Mouse (Mus musculus) hematopoietic stem cell, adult 5-6 weeks (primary cell): ENCODE data around the gene Tns1. TPM values are rescaled to one million over a fixed set of nuclear protein-coding genes. Genes with fewer than 3 reads are reported as not detected.
A peak's percentile ranks its signal among the peaks of the same experiment; 100 is the strongest.

Experiments used
- ATAC-seq, 2 experiments: fragments of 125-278 bp in 1 of 2; replicated peaks in 1 of 2; 2 replicates each; pipeline ENCODE4 v1.8.0; 2016 to 2017; ENCODE audit warnings: inconsistent platforms in 2 of 2, mild to moderate bottlenecking in 2 of 2, moderate number of reproducible peaks in 2 of 2, low read depth in 1 of 2, moderate TSS enrichment in 1 of 2; ENCODE audit not compliant: low FRiP score in 2 of 2, poor library complexity in 2 of 2, severe bottlenecking in 2 of 2, insufficient read depth in 1 of 2, low TSS enrichment in 1 of 2
- total RNA-seq: library from RNA; stranded (forward); fragments of 172-1452, 232-1000 nt; gene quantifications from 2 replicates; pipeline ENCODE4 v1.2.3, GENCODE M21; 2017

Gene Tns1
- total RNA-seq, 1 experiment from 2014 or later, result 16.1 TPM

GRCm38 (mm10) chr1:73968712-73969511 is 155.3 kb downstream of the Tns1 start:
- no peak for ATAC-seq

- ATAC-seq, result peak; percentile 29 to 44; a peak in 3 of 4 replicates
Measured at GRCm38 (mm10) chr1:73966411-73967238, 157.6 kb downstream of the Tns1 start.

GRCm38 (mm10) chr1:73964151-73964743 is 160.0 kb downstream of the Tns1 start:
- ATAC-seq, result no peak

- no peak for ATAC-seq
Measured at GRCm38 (mm10) chr1:73963626-73964025, 160.6 kb downstream of the Tns1 start.

GRCm38 (mm10) chr1:73962668-73963371 is 161.4 kb downstream of the Tns1 start:
- ATAC-seq, result peak; percentile 28 to 49

- no peak for ATAC-seq
Measured at GRCm38 (mm10) chr1:73962049-73962448, 162.2 kb downstream of the Tns1 start.

GRCm38 (mm10) chr1:73959758-73960157 is 164.5 kb downstream of the Tns1 start:
- ATAC-seq, result no peak

GRCm38 (mm10) chr1:73959344-73959743 is 164.9 kb downstream of the Tns1 start:
- ATAC-seq, result no peak

- ATAC-seq, result no peak
Measured at GRCm38 (mm10) chr1:73958210-73958983, 165.9 kb downstream of the Tns1 start.

GRCm38 (mm10) chr1:73957428-73957827 is 166.8 kb downstream of the Tns1 start:
- no peak for ATAC-seq

- ATAC-seq, result peak; percentile 33 to 34; a peak in 1 of 4 replicates
Measured at GRCm38 (mm10) chr1:73956320-73956719, 167.9 kb downstream of the Tns1 start.

GRCm38 (mm10) chr1:73955259-73955842 is 168.9 kb downstream of the Tns1 start:
- ATAC-seq, result no peak

- no peak for ATAC-seq
Measured at GRCm38 (mm10) chr1:73954614-73955013, 169.6 kb downstream of the Tns1 start.

GRCm38 (mm10) chr1:73954015-73954408 is 170.2 kb downstream of the Tns1 start:
- no peak for ATAC-seq

- no peak for ATAC-seq
Measured at GRCm38 (mm10) chr1:73953317-73954014, 170.8 kb downstream of the Tns1 start.

GRCm38 (mm10) chr1:73952598-73952997 is 171.7 kb downstream of the Tns1 start:
- no peak for ATAC-seq
